Mouse (Mus musculus) left cerebral cortex, postnatal 10 days (tissue): Measurements from ENCODE around the gene Rnf168. TPM values are rescaled to one million over a fixed set of nuclear protein-coding genes. Genes with fewer than 3 reads are reported as not detected.

Experiments
- microRNA-seq: library from miRNA; unstranded; fragments of <30 nt; microRNA quantifications from one replicate; pipeline ENCODE4 v1.2.0, GENCODE M21; 2022
- total RNA-seq, 2 experiments: library from RNA; stranded (reverse); gene quantifications; 2 replicates each; pipeline ENCODE4 v1.2.3; 2021

Rnf168 gene
- total RNA-seq, 2 experiments from 2014 or later = 29.6 to 34.4 TPM

Small RNAs within 50 kb of the gene (microRNA-seq; reads per million reads assigned to microRNA genes)
- not detected for gene Mir1946a

Other genes starting within 250 kb of the Rnf168 start
- 10 to 100 TPM; 29.0 to 30.5 TPM for gene Pak2, start 198.1 kb upstream of the Rnf168 start, total RNA-seq
- 10 to 100 TPM; 27.7 to 33.5 TPM for gene Pigx, start 177.7 kb upstream of the Rnf168 start, total RNA-seq
- gene Cep19, start 177.7 kb upstream of the Rnf168 start, total RNA-seq = 10 to 100 TPM; 59.0 to 63.1 TPM
- 10 to 100 TPM in 1 of 2 experiments, 1 to 10 TPM in 1; 7.3 to 10.3 TPM for gene Nrros, start 111.9 kb upstream of the Rnf168 start, total RNA-seq
- not detected for gene Bex6, start 97.6 kb upstream of the Rnf168 start, total RNA-seq
- 10 to 100 TPM; 39.7 to 39.8 TPM for gene Fbxo45, start 30.3 kb upstream of the Rnf168 start, total RNA-seq
- gene Wdr53, start 30.2 kb upstream of the Rnf168 start, total RNA-seq = 10 to 100 TPM; 11.3 to 13.3 TPM
- not detected for gene Smco1, start 6.0 kb upstream of the Rnf168 start, total RNA-seq
- 10 to 100 TPM; 52.5 to 59.5 TPM for gene Ubxn7, start 54.8 kb downstream of the Rnf168 start, total RNA-seq
- gene Tm4sf19, start 123.0 kb downstream of the Rnf168 start, total RNA-seq = under 1 TPM in 1 of 2 experiments, not detected in 1; 0.28 TPM
- gene Tctex1d2, start 142.2 kb downstream of the Rnf168 start, total RNA-seq = 10 to 100 TPM; 13.9 to 16.1 TPM
- gene Pcyt1a, start 153.5 kb downstream of the Rnf168 start, total RNA-seq = 10 to 100 TPM; 44.1 to 44.3 TPM
- gene Slc51a, start 210.4 kb downstream of the Rnf168 start, total RNA-seq = not detected
- gene Zdhhc19, start 218.8 kb downstream of the Rnf168 start, total RNA-seq = not detected